Mouse (Mus musculus): ENCODE measurements around the gene Gigyf1. TPM values are rescaled to one million over a fixed set of nuclear protein-coding genes. Genes with fewer than 3 reads are reported as not detected.

Gene Gigyf1
- polyA plus RNA-seq, 1 experiment from 2014 or later = 20.0 TPM

DNA sequence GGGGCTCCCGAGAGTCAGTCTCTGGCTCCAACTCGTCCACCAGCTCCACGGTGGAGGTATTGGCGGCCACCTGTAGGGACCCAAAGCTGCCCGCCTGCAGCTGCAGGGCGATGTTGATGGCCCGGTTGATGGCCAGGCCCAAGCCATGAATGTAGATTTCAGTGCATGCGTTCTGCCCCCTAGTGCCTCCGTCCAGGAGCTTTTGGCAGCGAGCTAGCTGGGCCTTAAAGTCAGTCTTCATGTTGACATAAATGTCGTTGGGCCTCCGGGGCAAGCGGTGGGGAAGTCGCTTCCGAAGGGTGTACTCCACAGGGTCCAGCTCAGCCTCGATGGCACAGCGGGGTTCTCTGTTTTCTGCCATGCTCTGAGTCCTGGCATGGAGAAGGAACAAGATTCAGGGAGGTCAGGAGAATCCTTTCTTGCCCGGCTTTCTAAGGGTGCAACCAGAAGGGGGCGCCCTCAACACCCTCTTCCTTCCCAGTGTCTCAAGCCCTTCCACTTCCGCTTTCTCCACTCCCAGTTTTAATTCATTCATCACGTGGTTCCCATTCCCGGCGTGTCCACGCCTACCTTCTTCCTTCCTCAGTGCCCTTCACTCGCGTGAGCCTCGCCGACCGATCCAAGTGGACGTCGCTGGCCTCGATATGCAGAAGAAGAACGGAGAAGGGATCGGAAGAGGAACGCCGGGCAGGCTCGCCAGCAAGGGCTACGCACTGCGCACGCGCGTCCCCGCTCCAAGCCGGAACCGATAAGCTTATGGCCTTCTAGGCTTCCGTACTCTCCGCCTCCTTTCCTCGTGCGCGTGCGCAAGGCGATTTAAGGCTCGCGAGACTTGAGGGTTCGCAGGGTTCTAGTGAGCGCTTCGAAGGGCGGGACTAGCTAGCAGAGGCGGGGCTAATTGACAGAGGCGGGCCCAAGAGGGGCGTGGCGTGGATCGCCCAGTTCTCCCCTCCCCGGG lies 16.4 kb upstream of the Gigyf1 start, which contains the start of gene Pop7:
Gene Pop7, minus strand, starts transcription at position 810 of the 958 bp plus-strand sequence.
- Histone ChIP-seq H3K27ac (replicated peaks) (peak within 1 kb of the TSS; percentile 99), H3K4me3 (peak within 1 kb of the TSS; percentile 82), H3K4me1 (peaks cover 16% of the 10 kb centered on the region), H3K9ac (replicated peaks) (peak within 1 kb of the TSS; percentile 80), H3K9me3 (no peaks in the 10 kb centered on the region), H3K27me3 (no peaks in the 10 kb centered on the region; the same call in 1 of the 2 replicates), H3K4me2 (replicated peaks) (peak within 1 kb of the TSS; percentile 90), H3K36me3 (no peaks in the 10 kb centered on the region)
- 1% methylated on average over 64 of the region's 64 CpGs for WGBS
- ATAC-seq (replicated peaks) = peak; percentile 94

DNA sequence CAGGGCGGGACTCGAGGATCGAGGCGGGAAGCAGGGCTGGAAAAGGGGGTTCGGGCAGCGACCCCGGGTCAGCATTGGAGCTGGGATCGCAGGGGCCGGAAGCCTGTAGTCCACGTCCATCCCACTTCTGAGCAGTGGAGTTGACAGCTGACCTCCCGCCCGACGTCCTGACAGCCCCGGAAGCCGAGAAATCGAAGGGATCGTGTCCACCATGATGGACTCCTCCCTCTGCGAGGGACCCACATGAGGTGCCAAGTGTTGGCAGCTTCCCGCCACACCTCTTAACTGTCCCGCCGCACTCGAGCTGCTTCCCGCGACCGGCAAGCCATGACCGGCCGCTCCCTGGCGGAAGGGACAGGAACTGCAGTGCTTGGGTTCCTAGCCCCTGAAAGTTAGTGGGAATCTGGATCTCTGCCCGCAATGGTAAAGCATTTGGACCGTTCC lies 15.7 kb upstream of the Gigyf1 start:
- peak overlapping the region; percentile 68 for H3K4me2 ChIP-seq (replicated peaks)
- H3K36me3 ChIP-seq = no peaks in the 10 kb centered on the region
- H3K9ac ChIP-seq (replicated peaks) = peak overlapping the region; percentile 60
- ATAC-seq (replicated peaks) = peak; percentile 83
- WGBS = 0% methylated on average over 26 of the region's 30 CpGs
- H3K27me3 ChIP-seq = no peaks in the 10 kb centered on the region; the same call in 1 of the 2 replicates
- no peaks in the 10 kb centered on the region for H3K9me3 ChIP-seq
- H3K4me3 ChIP-seq = peak overlapping the region; percentile 82
- H3K27ac ChIP-seq (replicated peaks) = peak overlapping the region; percentile 99
- H3K4me1 ChIP-seq = peaks cover 16% of the 10 kb centered on the region

DNA sequence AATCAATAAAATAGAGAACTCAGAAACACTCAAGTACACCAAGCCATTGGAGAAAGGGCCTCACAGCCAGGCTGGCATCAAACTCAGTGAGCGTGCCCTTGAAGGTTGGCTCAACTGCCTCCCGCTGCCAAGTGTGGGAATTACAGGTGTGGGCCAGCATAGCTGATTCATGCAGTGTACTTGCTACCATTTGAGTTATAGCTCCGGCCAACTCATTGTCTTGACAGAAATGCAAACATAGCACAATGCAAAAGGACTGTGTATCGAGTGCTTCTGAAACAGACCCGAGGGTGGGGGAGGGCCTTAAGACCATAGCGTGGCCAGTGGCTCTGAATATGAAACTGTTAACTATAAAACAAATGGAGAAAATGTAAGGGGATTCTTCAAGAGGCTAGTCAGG lies 14.3 kb upstream of the Gigyf1 start:
- Histone ChIP-seq H3K4me3 (no peak overlapping the region), H3K4me2 (replicated peaks) (no peak overlapping the region), H3K27me3 (no peaks in the 10 kb centered on the region; the same call in 1 of the 2 replicates), H3K9me3 (no peaks in the 10 kb centered on the region), H3K36me3 (no peaks in the 10 kb centered on the region), H3K9ac (replicated peaks) (no peak overlapping the region), H3K27ac (replicated peaks) (no peak overlapping the region), H3K4me1 (peaks cover 16% of the 10 kb centered on the region)
- 77% methylated on average over 6 of the region's 6 CpGs for WGBS
- ATAC-seq (replicated peaks) = no peak

DNA sequence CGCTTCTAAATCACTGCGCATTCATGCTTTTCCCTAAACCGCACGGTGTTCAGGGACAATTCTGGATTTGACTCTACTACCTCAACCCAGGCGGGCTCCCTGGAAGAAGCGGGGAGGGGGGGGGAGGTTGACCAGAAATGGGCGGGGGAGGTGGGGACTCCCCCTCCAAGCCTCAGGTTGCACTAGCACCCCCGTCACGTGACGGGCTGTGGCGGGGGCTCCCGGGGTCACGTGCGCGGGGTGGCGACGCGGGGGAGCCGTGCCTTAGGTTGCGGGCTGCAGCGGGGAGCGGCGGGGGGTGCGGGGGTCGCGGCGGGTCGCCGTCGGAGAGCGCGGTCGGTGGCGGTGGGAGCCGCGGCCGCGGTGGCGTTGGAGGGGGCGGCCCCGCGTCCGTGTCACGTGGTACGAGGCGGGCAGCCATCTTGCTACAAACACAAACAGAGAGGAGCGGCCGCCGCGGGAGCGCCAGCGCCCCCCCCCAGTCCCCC lies 8.3 kb upstream of the Gigyf1 start:
- H3K27ac ChIP-seq (replicated peaks) = peak overlapping the region; percentile 84
- 3% methylated on average over 21 of the region's 52 CpGs for WGBS
- ATAC-seq (replicated peaks) = peak; percentile 82
- H3K9ac ChIP-seq (replicated peaks) = peak overlapping the region; percentile 96
- peak overlapping the region; percentile 93 for H3K4me3 ChIP-seq
- no peaks in the 10 kb centered on the region; the same call in 1 of the 2 replicates for H3K27me3 ChIP-seq
- no peaks in the 10 kb centered on the region for H3K36me3 ChIP-seq
- H3K9me3 ChIP-seq = no peaks in the 10 kb centered on the region
- peaks cover 47% of the 10 kb centered on the region for H3K4me1 ChIP-seq
- peak overlapping the region; percentile 94 for H3K4me2 ChIP-seq (replicated peaks)

DNA sequence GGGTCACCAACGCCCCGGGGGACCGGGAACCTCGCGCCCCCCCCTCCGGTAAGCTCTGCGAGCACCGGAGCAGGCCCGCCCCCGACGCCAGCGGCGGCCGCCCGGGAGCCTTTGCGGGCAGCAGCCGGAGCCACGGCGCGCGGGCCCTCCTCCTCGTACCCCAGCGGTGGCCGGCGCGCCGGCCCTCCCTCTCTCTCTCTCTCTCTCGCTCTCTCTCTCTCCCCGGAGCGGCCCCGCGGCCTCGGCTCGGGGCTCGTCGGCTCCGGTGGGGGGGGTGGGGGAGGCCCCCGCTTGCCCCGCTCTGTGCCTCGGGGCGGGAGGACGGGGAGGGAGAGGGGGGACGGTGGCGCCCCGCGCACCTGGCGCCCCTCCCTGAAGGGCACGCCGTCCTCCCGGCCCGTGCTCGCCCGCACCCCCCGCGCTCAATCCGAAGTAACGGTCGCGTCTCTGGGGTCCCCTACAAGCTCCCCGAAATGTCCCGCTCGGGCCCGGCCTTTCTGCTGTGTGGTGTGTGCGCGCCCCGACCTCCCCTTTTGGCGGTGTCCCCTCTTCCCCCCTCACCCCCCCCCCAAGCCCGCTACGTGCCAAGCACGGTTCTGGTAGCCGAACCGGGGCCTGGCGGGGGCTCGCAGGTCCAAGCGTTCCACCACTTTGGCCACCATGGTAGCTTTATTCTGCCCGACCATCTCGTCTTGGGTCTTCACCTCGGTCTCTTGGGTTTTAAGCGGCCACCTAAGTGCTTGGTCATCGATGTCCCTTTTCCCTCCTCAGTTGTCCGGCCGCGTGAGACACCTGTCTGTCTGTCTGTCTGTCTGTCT lies 7.6 kb upstream of the Gigyf1 start:
- no peaks in the 10 kb centered on the region for H3K9me3 ChIP-seq
- no peaks in the 10 kb centered on the region; the same call in 1 of the 2 replicates for H3K27me3 ChIP-seq
- peak overlapping the region; percentile 93 for H3K4me3 ChIP-seq
- peaks cover 53% of the 10 kb centered on the region for H3K4me1 ChIP-seq
- H3K4me2 ChIP-seq (replicated peaks) = peak overlapping the region; percentile 94
- H3K9ac ChIP-seq (replicated peaks) = peak overlapping the region; percentile 96
- no peaks in the 10 kb centered on the region for H3K36me3 ChIP-seq
- WGBS = under 1% methylated on average over 30 of the region's 83 CpGs
- ATAC-seq (replicated peaks) = peak; percentile 61
- H3K27ac ChIP-seq (replicated peaks) = peak overlapping the region; percentile 84

DNA sequence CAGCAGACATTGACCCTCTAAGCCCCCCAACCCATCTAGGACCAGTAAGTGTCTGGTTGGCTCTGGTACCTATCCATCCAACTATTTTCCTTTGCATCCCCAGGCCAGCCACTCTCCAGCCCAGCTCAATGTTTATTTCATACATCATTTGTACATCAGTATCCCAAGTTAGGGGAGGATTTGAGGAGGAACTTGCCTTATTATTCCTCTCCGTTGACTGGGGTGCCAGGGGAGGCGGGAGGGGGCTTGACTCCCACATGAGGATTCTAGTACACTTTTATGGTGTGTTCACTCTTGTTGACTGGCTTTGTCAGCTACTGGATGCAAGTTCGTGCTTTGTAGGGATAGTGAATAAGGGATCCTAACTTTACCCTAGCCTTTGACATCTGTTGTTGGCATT lies 6.6 kb upstream of the Gigyf1 start:
- H3K27me3 ChIP-seq = no peaks in the 10 kb centered on the region; the same call in 1 of the 2 replicates
- peak overlapping the region; percentile 96 for H3K9ac ChIP-seq (replicated peaks)
- H3K9me3 ChIP-seq = no peaks in the 10 kb centered on the region
- H3K4me2 ChIP-seq (replicated peaks) = peak overlapping the region; percentile 94
- H3K27ac ChIP-seq (replicated peaks) = peak overlapping the region; percentile 84
- no peaks in the 10 kb centered on the region for H3K36me3 ChIP-seq
- ATAC-seq (replicated peaks) = no peak
- peak overlapping the region; percentile 93 for H3K4me3 ChIP-seq
- WGBS = 58% methylated on average over 3 of the region's 3 CpGs
- peaks cover 56% of the 10 kb centered on the region for H3K4me1 ChIP-seq

DNA sequence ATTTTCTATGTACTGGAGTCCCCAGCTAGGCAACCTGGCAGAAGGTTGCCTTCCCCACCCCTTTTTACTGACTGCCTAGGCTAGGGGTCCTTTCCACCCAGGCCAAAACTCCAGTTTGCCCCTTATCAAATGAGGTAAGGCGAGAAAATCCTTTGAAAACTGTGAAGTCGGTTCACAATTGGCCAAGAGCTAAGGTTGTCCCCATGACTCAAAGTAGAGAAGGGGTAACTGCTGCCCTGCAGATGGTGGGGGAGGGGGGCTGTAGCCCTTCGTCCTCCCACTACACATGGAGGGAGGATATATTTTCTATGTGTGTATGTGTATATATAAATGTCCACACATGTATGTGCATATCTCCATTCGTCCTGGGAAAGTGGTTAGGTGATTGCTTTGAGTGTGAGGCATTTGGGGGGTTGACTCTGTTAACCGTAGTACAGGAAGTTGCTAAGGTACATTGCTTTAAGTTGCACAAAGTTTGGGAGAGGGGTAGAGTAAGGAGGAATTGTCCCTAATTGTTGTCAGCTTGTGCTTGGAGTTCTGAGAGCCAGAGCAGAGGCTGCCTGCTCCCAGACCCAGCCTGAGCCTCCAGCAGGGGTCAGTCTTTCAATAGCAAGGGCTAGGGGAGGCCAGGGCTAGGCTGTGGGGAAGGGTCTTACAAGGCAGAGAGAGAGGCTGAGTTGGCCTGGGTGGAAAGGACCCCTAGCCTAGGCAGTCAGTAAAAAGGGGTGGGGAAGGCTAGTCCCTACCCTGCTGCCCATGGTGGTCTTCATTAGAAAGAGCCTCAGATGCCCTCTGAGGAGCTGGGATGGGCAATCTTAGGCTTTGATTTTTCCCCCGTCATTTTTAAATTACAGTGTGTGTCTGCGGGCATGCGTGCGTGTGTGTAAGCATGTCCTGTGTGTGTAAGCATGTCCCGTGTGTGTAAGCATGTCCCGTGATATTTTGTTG lies 5.2 kb upstream of the Gigyf1 start:
- Histone ChIP-seq H3K9me3 (no peaks in the 10 kb centered on the region), H3K4me2 (replicated peaks) (0 out of 2 replicates have a peak overlapping the region, but pooled peaks have one; percentile 6), H3K9ac (replicated peaks) (peak overlapping the region; percentile 96; the same call in 1 of the 2 replicates), H3K27ac (replicated peaks) (no peak overlapping the region), H3K27me3 (no peaks in the 10 kb centered on the region), H3K4me1 (peaks cover 56% of the 10 kb centered on the region), H3K36me3 (no peaks in the 10 kb centered on the region; the same call in 1 of the 2 replicates), H3K4me3 (peak overlapping the region; percentile 9; the same call in 1 of the 2 replicates)
- 78% methylated on average over 11 of the region's 11 CpGs for WGBS
- ATAC-seq (replicated peaks) = no peak; the same call in 1 of the 2 replicates

DNA sequence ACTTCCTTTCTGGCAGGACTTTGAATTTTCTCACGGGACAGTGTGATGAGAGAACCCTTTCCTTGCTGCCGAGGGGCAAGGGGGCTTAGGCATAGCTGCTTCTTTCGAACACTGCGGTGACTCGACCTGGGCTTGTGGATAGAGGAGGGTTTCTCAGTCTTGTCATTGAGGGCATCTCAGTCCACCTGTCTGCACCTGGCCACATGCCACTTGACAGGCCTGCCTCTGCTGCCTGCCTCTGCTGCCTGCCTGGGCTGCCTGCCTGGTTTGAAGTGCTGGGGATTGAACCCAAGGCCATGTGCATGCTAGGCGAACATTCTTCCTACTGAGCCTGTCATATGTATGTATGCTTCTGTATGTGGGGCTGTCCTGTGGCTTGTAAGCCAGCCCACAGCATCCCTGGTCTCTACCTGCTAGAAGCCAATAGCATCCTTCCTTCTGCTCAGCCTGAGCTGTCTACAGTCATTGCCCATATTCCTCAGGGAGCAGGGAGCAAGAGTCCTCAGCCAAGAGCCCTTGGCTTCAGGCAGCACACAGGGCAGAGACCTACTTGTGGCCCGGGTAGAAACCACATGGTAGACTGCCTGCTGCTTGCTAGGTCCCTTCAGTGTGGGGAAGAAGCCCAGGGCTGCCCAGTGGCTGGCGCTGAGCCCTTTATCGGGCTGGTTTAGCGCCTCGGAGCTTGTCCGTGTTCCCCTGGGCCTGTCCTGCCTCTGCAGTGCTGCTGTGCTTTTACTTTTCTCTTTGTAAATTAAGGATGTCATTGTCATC lies 4.2 kb upstream of the Gigyf1 start:
- H3K27ac ChIP-seq (replicated peaks) = no peak overlapping the region
- H3K9ac ChIP-seq (replicated peaks) = no peak overlapping the region
- no peak overlapping the region for H3K4me3 ChIP-seq
- no peaks in the 10 kb centered on the region for H3K9me3 ChIP-seq
- 83% methylated on average over 12 of the region's 12 CpGs for WGBS
- peaks cover 9% of the 10 kb centered on the region for H3K36me3 ChIP-seq
- ATAC-seq (replicated peaks) = no peak
- no peaks in the 10 kb centered on the region for H3K27me3 ChIP-seq
- peaks cover 56% of the 10 kb centered on the region for H3K4me1 ChIP-seq
- no peak overlapping the region for H3K4me2 ChIP-seq (replicated peaks)

DNA sequence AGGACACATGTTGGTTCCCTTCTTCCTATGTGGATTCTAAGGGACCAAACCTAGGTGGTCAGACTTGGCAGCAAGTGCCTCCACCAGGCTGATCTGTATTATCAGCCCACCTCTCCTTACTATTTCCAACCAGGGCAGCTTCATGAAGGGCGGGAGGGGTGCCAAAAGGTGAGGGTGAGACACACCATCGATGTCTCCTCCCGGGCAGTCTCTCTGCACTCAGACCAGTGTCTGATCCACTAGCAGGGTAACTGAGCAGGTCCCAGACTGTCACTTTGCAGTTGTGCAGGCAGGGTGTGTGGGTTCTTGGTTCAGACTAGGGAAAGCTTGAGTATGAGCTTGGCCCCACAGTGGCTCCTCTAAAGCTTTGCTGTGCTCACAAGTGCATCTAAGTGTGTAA lies 3.5 kb upstream of the Gigyf1 start:
- Histone ChIP-seq H3K27me3 (no peaks in the 10 kb centered on the region), H3K9ac (replicated peaks) (no peak overlapping the region), H3K4me1 (peaks cover 52% of the 10 kb centered on the region), H3K4me2 (replicated peaks) (no peak overlapping the region), H3K4me3 (no peak overlapping the region), H3K27ac (replicated peaks) (no peak overlapping the region), H3K9me3 (no peaks in the 10 kb centered on the region), H3K36me3 (peaks cover 15% of the 10 kb centered on the region)
- WGBS = 94% methylated on average over 3 of the region's 3 CpGs
- no peak for ATAC-seq (replicated peaks)

DNA sequence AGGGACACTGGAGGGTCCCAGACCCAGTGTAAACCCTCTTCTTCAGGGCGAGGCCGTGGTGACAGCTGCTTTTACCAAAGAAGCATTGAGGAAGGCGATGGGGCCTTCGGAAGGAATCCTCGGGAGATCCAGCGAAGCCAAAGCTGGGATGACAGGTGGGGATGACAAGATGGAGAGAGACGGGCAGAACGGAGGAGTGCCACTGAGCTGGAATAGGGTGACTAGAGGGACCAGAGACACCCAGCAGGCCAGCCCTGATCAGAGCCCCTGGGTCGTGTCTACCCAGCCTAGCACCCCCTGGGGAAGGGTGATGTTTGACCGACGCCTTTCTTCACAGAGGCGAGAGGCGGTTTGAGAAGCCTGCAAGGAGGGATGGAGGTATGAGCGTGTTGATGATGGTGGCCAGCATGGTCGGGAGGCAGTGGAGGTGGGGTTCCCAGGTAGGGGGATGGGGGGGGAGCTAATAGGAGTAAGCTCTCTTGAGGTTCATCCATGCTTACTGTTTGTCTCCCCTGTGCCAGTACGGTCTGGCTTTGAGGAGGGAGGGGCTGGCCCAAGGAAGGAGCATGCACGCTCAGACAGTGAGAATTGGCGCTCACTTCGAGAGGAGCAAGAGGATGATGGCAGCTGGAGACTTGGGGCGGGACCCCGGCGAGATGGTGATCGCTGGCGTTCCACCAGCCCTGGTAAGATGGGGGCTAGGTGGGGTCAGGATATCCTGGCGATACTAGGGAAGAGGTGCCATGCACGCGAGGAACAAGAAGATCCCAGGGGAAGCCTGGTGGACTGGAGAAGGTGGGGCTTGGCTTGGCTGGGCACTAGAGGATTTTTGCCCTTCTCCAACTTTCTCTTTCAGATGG lies 1.6 kb downstream of the Gigyf1 start:
- no peak for ATAC-seq (replicated peaks)
- H3K4me2 ChIP-seq (replicated peaks) = no peak overlapping the region
- H3K4me1 ChIP-seq = peaks cover 11% of the 10 kb centered on the region
- H3K9ac ChIP-seq (replicated peaks) = no peak overlapping the region
- no peak overlapping the region for H3K4me3 ChIP-seq
- no peaks in the 10 kb centered on the region for H3K27me3 ChIP-seq
- H3K36me3 ChIP-seq = peaks cover 67% of the 10 kb centered on the region
- no peak overlapping the region for H3K27ac ChIP-seq (replicated peaks)
- WGBS = 93% methylated on average over 27 of the region's 27 CpGs
- no peaks in the 10 kb centered on the region for H3K9me3 ChIP-seq

All from forebrain, embryonic 15.5 days (tissue).